Mouse (Mus musculus) thymus, adult 2 months (tissue): ENCODE data around the gene Itgb7.

Experiments
- CTCF ChIP-seq: fragments of 200-500 bp; IDR thresholded peaks from 2 replicates; pipeline ENCODE4 v1.5.1; 2012; ENCODE audit warnings: mild to moderate bottlenecking, control low read depth, low read length, moderate library complexity, borderline replicate concordance; ENCODE audit not compliant: control insufficient read depth, poor library complexity, insufficient read depth; ENCODE audit errors: extremely low read depth
- POLR2A ChIP-seq: fragments of 200-500 bp; IDR thresholded peaks from 2 replicates; pipeline ENCODE4 v1.6.1; 2012; ENCODE audit warnings: mild to moderate bottlenecking, low read length, control low read depth, moderate library complexity; ENCODE audit not compliant: control insufficient read depth, poor library complexity, insufficient read depth; ENCODE audit errors: extremely low read depth

DNA sequence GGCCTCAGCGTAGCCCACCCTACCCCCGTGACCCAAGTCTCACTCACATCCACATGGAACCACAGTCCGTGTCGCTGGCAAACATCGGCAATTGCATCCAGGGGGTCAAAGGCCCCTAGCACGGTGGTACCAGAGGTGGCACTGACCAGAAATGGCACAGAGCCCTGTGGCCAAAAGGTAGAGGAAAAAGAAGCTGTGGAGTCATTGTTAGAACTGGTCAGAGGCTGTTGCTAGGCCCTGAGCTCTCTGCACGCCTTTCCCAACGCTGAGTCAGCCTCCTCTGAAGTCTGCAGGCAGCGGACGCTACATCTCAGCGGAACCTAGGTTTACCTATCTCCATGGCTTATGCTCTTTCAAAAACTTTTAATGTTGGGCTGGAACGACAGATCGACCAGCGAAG is 51.8 kb downstream of the Itgb7 start:
- TF ChIP-seq CTCF = no peak
- no peak for TF ChIP-seq POLR2A
